30 mouse cellular contexts compared by ENCODE assay signal in the genomic region with DNA sequence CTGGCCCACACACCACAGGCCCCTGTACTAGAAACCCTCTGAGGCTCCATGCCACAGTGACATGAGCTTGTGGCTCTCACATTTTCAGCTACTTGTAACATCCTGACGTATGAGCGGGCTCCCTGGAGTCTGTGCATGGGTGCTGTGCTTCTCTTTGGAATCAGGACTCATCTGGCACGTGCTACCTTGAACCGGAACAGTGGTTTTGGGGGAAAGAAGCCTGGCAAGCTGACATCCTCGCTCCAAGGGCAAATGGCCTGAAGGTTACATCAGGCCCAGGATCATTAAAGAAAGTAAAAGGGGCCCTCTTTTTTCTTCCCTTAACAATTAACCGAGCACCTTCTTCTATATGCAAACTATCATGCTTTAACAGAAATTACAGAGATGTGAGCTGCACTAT. TPM values are rescaled to one million over a fixed set of nuclear protein-coding genes. Genes with fewer than 3 reads are reported as not detected.
A peak's percentile ranks its signal among the peaks of the same experiment; 100 is the strongest.
DNase-seq lines count a peak whose midpoint lies in the region; ATAC-seq lines count a peak whose summit lies in the region.
"Had no signal": no experiment of that assay in that cellular context is flagged by ENCODE, and none has a peak within 500 bp of the region (broad histone marks: within the 10 kb centered on the region; RNA-seq: fewer than 3 reads in every experiment).

No protein-coding gene starts in this region.

- H3K4me2 ChIP-seq in forebrain, embryonic 13.5 days: no peak overlapping the region
- no peak overlapping the region for H3K4me2 ChIP-seq in midbrain, embryonic 15.5 days
- H3K4me2 ChIP-seq: embryonic facial prominence, embryonic 13.5 days; heart, embryonic 13.5 days; hindbrain, embryonic 13.5 days; intestine, embryonic 15.5 days had no signal

- peak; percentile 54 for DNase-seq in adrenal gland, adult 2 months
- DNase-seq in adrenal gland, postnatal 4 days (ENCODE audit: low spot score in 2 of 2): no peak
- DNase-seq in forebrain, embryonic 10.5 days (ENCODE audit: extremely low spot score, low spot score): no peak
- DNase-seq in midbrain, embryonic 10.5 days (ENCODE audit: low spot score): no peak
- DNase-seq: B cell, adult 2 months; cerebellum, adult 11-12 months; cerebellum, adult 8-10 months; cerebellum, postnatal 10 days; cerebellum, postnatal 36 days; embryo, embryonic 11 days; forebrain, postnatal 0 days; gastrocnemius, adult 2 months; gastrocnemius, postnatal 14 days; heart, postnatal 14 days; heart, postnatal 4 days; kidney, adult 11 months; kidney, adult 8-10 months had no signal

- 87% methylated on average over 6 of the region's 6 CpGs for whole genome bisulfite sequencing in forebrain, embryonic 10.5 days
- 81% methylated on average over 6 of the region's 6 CpGs for WGBS in forebrain, embryonic 13.5 days
- 90% methylated on average over 6 of the region's 6 CpGs for WGBS in midbrain, embryonic 10.5 days
- 93% methylated on average over 6 of the region's 6 CpGs for WGBS in midbrain, embryonic 15.5 days

- no peak overlapping the region for H3K4me3 ChIP-seq in forebrain, embryonic 10.5 days
- no peak overlapping the region for H3K4me3 ChIP-seq in forebrain, embryonic 13.5 days
- no peak overlapping the region for H3K4me3 ChIP-seq in midbrain, embryonic 10.5 days
- no peak overlapping the region for H3K4me3 ChIP-seq in midbrain, embryonic 15.5 days
- H3K4me3 ChIP-seq: embryonic facial prominence, embryonic 10.5 days; embryonic facial prominence, embryonic 13.5 days; erythroblast, embryonic 14.5 days; gastrocnemius, adult 2 months; heart, embryonic 13.5 days; hindbrain, embryonic 13.5 days; intestine, embryonic 15.5 days had no signal

- peaks cover 79% of the 10 kb centered on the region for H3K4me1 ChIP-seq in forebrain, embryonic 10.5 days
- peaks cover 14% of the 10 kb centered on the region for H3K4me1 ChIP-seq in forebrain, embryonic 13.5 days
- peaks cover 57% of the 10 kb centered on the region for H3K4me1 ChIP-seq in midbrain, embryonic 10.5 days
- H3K4me1 ChIP-seq in midbrain, embryonic 15.5 days: peaks cover 23% of the 10 kb centered on the region

- peaks cover 100% of the 10 kb centered on the region for H3K27me3 ChIP-seq in forebrain, embryonic 10.5 days (ENCODE audit: poor library complexity, severe bottlenecking)
- peaks cover 71% of the 10 kb centered on the region for H3K27me3 ChIP-seq in forebrain, embryonic 13.5 days
- peaks cover 100% of the 10 kb centered on the region for H3K27me3 ChIP-seq in midbrain, embryonic 10.5 days (ENCODE audit: low read depth, poor library complexity, severe bottlenecking)
- peaks cover 13% of the 10 kb centered on the region for H3K27me3 ChIP-seq in midbrain, embryonic 15.5 days (replicated peaks)
- H3K27me3 ChIP-seq: CH12.LX; embryonic facial prominence, embryonic 13.5 days; heart, embryonic 13.5 days; intestine, embryonic 15.5 days; Patski had no signal

- H3K36me3 ChIP-seq in forebrain, embryonic 10.5 days (replicated peaks): peaks cover 24% of the 10 kb centered on the region
- peaks cover 15% of the 10 kb centered on the region for H3K36me3 ChIP-seq in forebrain, embryonic 13.5 days (ENCODE audit: poor library complexity, severe bottlenecking)
- peaks cover 24% of the 10 kb centered on the region for H3K36me3 ChIP-seq in midbrain, embryonic 10.5 days
- no peaks in the 10 kb centered on the region; the same call in 1 of the 2 replicates for H3K36me3 ChIP-seq in midbrain, embryonic 15.5 days (replicated peaks)

- no peak overlapping the region for H3K9ac ChIP-seq in forebrain, embryonic 13.5 days
- H3K9ac ChIP-seq in midbrain, embryonic 15.5 days: no peak overlapping the region
- H3K9ac ChIP-seq: embryonic facial prominence, embryonic 13.5 days; forebrain, postnatal 0 days; hindbrain, embryonic 13.5 days; intestine, embryonic 15.5 days had no signal

- peaks cover 3% of the 10 kb centered on the region; the same call in 1 of the 2 replicates for H3K9me3 ChIP-seq in forebrain, embryonic 10.5 days
- no peaks in the 10 kb centered on the region; the same call in 1 of the 2 replicates for H3K9me3 ChIP-seq in forebrain, embryonic 13.5 days (replicated peaks)
- no peaks in the 10 kb centered on the region for H3K9me3 ChIP-seq in midbrain, embryonic 10.5 days (replicated peaks)
- no peaks in the 10 kb centered on the region for H3K9me3 ChIP-seq in midbrain, embryonic 15.5 days
- H3K9me3 ChIP-seq: embryonic facial prominence, embryonic 10.5 days; embryonic facial prominence, embryonic 13.5 days; G1E; hindbrain, embryonic 13.5 days; intestine, embryonic 15.5 days had no signal

- no peak for ATAC-seq in forebrain, embryonic 13.5 days
- ATAC-seq in midbrain, embryonic 15.5 days (replicated peaks): no peak
- ATAC-seq: forebrain, embryonic 14.5 days; forebrain, postnatal 0 days; hindbrain, embryonic 16.5 days; intestine, embryonic 15.5 days; Patski had no signal

- H3K27ac ChIP-seq in forebrain, embryonic 10.5 days: peak overlapping the region; percentile 60; the same call in 1 of the 2 replicates
- H3K27ac ChIP-seq in forebrain, embryonic 13.5 days: no peak overlapping the region
- H3K27ac ChIP-seq in midbrain, embryonic 10.5 days (replicated peaks): peak overlapping the region; percentile 34; the same call in 1 of the 2 replicates
- no peak overlapping the region for H3K27ac ChIP-seq in midbrain, embryonic 15.5 days
- H3K27ac ChIP-seq: gastrocnemius, adult 2 months; heart, embryonic 13.5 days; intestine, embryonic 15.5 days had no signal

RNA-seq across cellular contexts. Expression of a gene that starts 22.7 kb away (rescaled TPM):
- 10 to 100 TPM; 29.0 to 38.0 TPM for total RNA-seq in adrenal gland, adult 2 months (2021)
- polyA plus RNA-seq in adrenal gland, adult 2 months (2012; rRNA removed): 0.98 and 2.1 TPM in 2 replicates
- total RNA-seq in adrenal gland, postnatal 4 days (2021): 10 to 100 TPM; 25.6 to 30.7 TPM
- 52.1 and 53.5 TPM in 2 replicates for polyA plus RNA-seq in forebrain, embryonic 10.5 days (2016; fragmentation: Nextera tagmentation; extraction: Ambion mirVana)
- 44.0 and 48.1 TPM in 2 replicates for polyA plus RNA-seq in forebrain, embryonic 13.5 days (2015; fragmentation: Nextera tagmentation; extraction: Ambion mirVana)
- polyA plus RNA-seq in midbrain, embryonic 10.5 days (2016; fragmentation: Nextera tagmentation; extraction: Ambion mirVana): 47.2 and 47.9 TPM in 2 replicates
- polyA plus RNA-seq in midbrain, embryonic 15.5 days (2015; fragmentation: Nextera tagmentation; extraction: Ambion mirVana): 60.3 and 65.8 TPM in 2 replicates

RNA-seq across cellular contexts. Expression of a gene that starts 22.8 kb away (rescaled TPM):
- 10 to 100 TPM; 10.3 to 14.9 TPM for total RNA-seq in adrenal gland, adult 2 months (2021)
- 11.3 and 11.9 TPM in 2 replicates for polyA plus RNA-seq in adrenal gland, adult 2 months (2012; rRNA removed)
- total RNA-seq in adrenal gland, postnatal 4 days (2021): 10 to 100 TPM; 11.5 to 12.3 TPM
- polyA plus RNA-seq in forebrain, embryonic 10.5 days (2016; fragmentation: Nextera tagmentation; extraction: Ambion mirVana): 25.7 and 26.6 TPM in 2 replicates
- 16.2 and 16.7 TPM in 2 replicates for polyA plus RNA-seq in forebrain, embryonic 13.5 days (2015; fragmentation: Nextera tagmentation; extraction: Ambion mirVana)
- 22.3 and 23.0 TPM in 2 replicates for polyA plus RNA-seq in midbrain, embryonic 10.5 days (2016; fragmentation: Nextera tagmentation; extraction: Ambion mirVana)
- polyA plus RNA-seq in midbrain, embryonic 15.5 days (2015; fragmentation: Nextera tagmentation; extraction: Ambion mirVana): 13.8 and 14.5 TPM in 2 replicates

Comparison
In these comparisons a context has a peak if more than half of its experiments do, and no peak if none do; other contexts are left out.
1. H3K27ac ChIP-seq: peak in forebrain, embryonic 10.5 days (single experiment) and midbrain, embryonic 10.5 days (single experiment); none in forebrain, embryonic 13.5 days (single experiment) and midbrain, embryonic 15.5 days (single experiment).
2. RNA of a gene that starts 22.7 kb away (polyA plus RNA-seq): 60.3 to 65.8 TPM in midbrain, embryonic 15.5 days, 52.1 to 53.5 TPM in forebrain, embryonic 10.5 days, 47.2 to 47.9 TPM in midbrain, embryonic 10.5 days and 44.0 to 48.1 TPM in forebrain, embryonic 13.5 days; 0.98 to 2.1 TPM in adrenal gland, adult 2 months; every median in the first group is over 10 times any median in the second.